Mouse (Mus musculus) forebrain, embryonic 14.5 days (tissue): ENCODE results near the gene Il17rc. TPM values are rescaled to one million over a fixed set of nuclear protein-coding genes. Genes with fewer than 3 reads are reported as not detected.

Experiments
- ATAC-seq: fragments of 200-750 bp; cut with Nextera tagmentation; 2 replicates; pipeline ENCODE4 v1.8.0; 2017; ENCODE audit warnings: mild to moderate bottlenecking, moderate library complexity
- DNase-seq: peaks from one replicate; pipeline ENCODE4 v3.0.0-alpha.2; 2015; ENCODE audit warnings: low spot score
- H3K27ac ChIP-seq: fragments of 300-500 bp; sonication (generic); 2 replicates; pipeline ENCODE4 v1.5.1; 2014; ENCODE audit warnings: low read depth, mild to moderate bottlenecking, control low read depth, low read length, moderate library complexity
- H3K27me3 ChIP-seq: fragments of 300-500 bp; sonication (generic); replicated peaks from 2 replicates; pipeline ENCODE4 v1.6.1; 2014; ENCODE audit warnings: low read length, control low read depth, mixed read lengths; ENCODE audit not compliant: control insufficient read depth, insufficient read depth
- H3K36me3 ChIP-seq: fragments of 300-500 bp; sonication (generic); 2 replicates; pipeline ENCODE4 v1.6.1; 2014; ENCODE audit warnings: low read length, control low read depth; ENCODE audit not compliant: control insufficient read depth, insufficient read depth
- H3K4me1 ChIP-seq: fragments of 300-500 bp; sonication (generic); 2 replicates; pipeline ENCODE4 v1.6.1; 2014; ENCODE audit warnings: antibody characterized with exemption, low read length, control low read depth; ENCODE audit not compliant: control insufficient read depth, insufficient read depth
- H3K4me2 ChIP-seq: fragments of 300-500 bp; sonication (generic); 2 replicates; pipeline ENCODE4 v1.6.1; 2014; ENCODE audit warnings: mild to moderate bottlenecking, control low read depth, low read length
- H3K4me3 ChIP-seq: fragments of 300-500 bp; sonication (generic); 2 replicates; pipeline ENCODE4 v1.5.1; 2014; ENCODE audit warnings: low read depth, low read length, control low read depth
- H3K9ac ChIP-seq: fragments of 300-500 bp; sonication (generic); 2 replicates; pipeline ENCODE4 v1.6.1; 2014; ENCODE audit warnings: mild to moderate bottlenecking, low read length, control low read depth, moderate library complexity
- H3K9me3 ChIP-seq: fragments of 300-500 bp; sonication (generic); replicated peaks from 2 replicates; pipeline ENCODE4 v1.6.1; 2016; ENCODE audit warnings: low read length, control low read depth, mixed read lengths; ENCODE audit not compliant: control insufficient read depth
- WGBS: fragments of 180-500 bp; shearing (Covaris S2); extraction: QIAGEN DNeasy Blood & Tissue Kit; methylation state at CpG from one replicate; pipeline ENCODE4 v1.1.7; 2014; 5-methylcytosine and 5-hydroxymethylcytosine counted together
- polyA plus RNA-seq: library from polyadenylated mRNA; unstranded; fragments of >200 nt; fragmentation: Nextera tagmentation; extraction: Ambion mirVana; gene quantifications from 2 replicates; pipeline ENCODE4 v1.2.1, GENCODE M21; 2014

The Il17rc gene
- polyA plus RNA-seq, 1 experiment from 2014 or later = 1.3 TPM

GRCm38 (mm10) chr6:113433661-113434060 is 37.6 kb upstream of the Il17rc start:
- 66% methylated on average over 3 of the region's 3 CpGs for WGBS
- no peaks in the 10 kb centered on the region for H3K4me1 ChIP-seq
- no peaks in the 10 kb centered on the region for H3K9me3 ChIP-seq
- ATAC-seq (no peak), DNase-seq (no peak)
- H3K4me2 ChIP-seq = no peak overlapping the region
- H3K4me3 ChIP-seq = no peak overlapping the region
- H3K27ac ChIP-seq = no peak overlapping the region
- H3K9ac ChIP-seq = no peak overlapping the region
- H3K36me3 ChIP-seq = no peaks in the 10 kb centered on the region
- no peaks in the 10 kb centered on the region for H3K27me3 ChIP-seq

- H3K27me3 ChIP-seq = no peaks in the 10 kb centered on the region
- WGBS = 78% methylated on average over 7 of the region's 7 CpGs
These were observed 36.5 kb upstream of the Il17rc start for GRCm38 (mm10) chr6:113434691-113435090.

GRCm38 (mm10) chr6:113435664-113436205 is 35.5 kb upstream of the Il17rc start, which contains the start of gene Cidec:
Gene Cidec (minus strand): TSS chr6:113435760.
- no peak within 1 kb of the TSS for H3K27ac ChIP-seq
- H3K4me3 ChIP-seq = no peak within 1 kb of the TSS
- no peaks in the 10 kb centered on the region for H3K4me1 ChIP-seq
- ATAC-seq (no peak), DNase-seq (no peak)
- WGBS = 74% methylated on average over 9 of the region's 9 CpGs
- no peak within 1 kb of the TSS for H3K9ac ChIP-seq
- no peaks in the 10 kb centered on the region for H3K9me3 ChIP-seq
- H3K4me2 ChIP-seq = no peak within 1 kb of the TSS
- no peaks in the 10 kb centered on the region for H3K36me3 ChIP-seq
- no peaks in the 10 kb centered on the region for H3K27me3 ChIP-seq

More at GRCm38 (mm10) chr6:113434691-113435090, 36.5 kb upstream of the Il17rc start:
- DNase-seq = no peak
- Histone ChIP-seq H3K4me3 (no peak overlapping the region), H3K9ac (no peak overlapping the region), H3K27ac (no peak overlapping the region), H3K36me3 (no peaks in the 10 kb centered on the region), H3K9me3 (no peaks in the 10 kb centered on the region), H3K4me1 (no peaks in the 10 kb centered on the region), H3K4me2 (no peak overlapping the region)
- ATAC-seq = no peak

DNA sequence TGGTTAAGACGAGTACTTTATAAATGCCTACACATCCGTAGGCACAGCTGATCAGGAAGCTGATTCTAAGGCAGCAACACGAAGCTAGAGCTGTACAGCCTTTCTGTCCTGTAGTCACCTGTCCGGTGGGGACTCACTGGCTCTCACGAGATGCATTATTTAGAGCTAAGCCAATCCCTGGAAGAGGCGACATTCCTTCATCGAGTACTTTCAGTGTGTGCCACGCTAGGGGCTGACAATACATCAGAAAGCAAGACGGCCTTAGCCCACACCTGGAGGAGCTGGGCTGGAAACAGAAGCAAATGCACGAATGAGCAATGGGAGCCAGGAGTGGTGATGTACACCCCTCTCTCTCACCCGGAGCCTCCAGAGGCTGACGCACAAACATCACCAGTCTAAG is 34.1 kb upstream of the Il17rc start:
- DNase-seq = no peak
- H3K4me1 ChIP-seq = no peaks in the 10 kb centered on the region
- H3K27ac ChIP-seq = no peak overlapping the region
- H3K4me3 ChIP-seq = no peak overlapping the region
- H3K36me3 ChIP-seq = no peaks in the 10 kb centered on the region
- H3K4me2 ChIP-seq = no peak overlapping the region
- H3K27me3 ChIP-seq = no peaks in the 10 kb centered on the region
- no peaks in the 10 kb centered on the region for H3K9me3 ChIP-seq
- ATAC-seq = no peak
- WGBS = 81% methylated on average over 12 of the region's 12 CpGs
- no peak overlapping the region for H3K9ac ChIP-seq

DNA sequence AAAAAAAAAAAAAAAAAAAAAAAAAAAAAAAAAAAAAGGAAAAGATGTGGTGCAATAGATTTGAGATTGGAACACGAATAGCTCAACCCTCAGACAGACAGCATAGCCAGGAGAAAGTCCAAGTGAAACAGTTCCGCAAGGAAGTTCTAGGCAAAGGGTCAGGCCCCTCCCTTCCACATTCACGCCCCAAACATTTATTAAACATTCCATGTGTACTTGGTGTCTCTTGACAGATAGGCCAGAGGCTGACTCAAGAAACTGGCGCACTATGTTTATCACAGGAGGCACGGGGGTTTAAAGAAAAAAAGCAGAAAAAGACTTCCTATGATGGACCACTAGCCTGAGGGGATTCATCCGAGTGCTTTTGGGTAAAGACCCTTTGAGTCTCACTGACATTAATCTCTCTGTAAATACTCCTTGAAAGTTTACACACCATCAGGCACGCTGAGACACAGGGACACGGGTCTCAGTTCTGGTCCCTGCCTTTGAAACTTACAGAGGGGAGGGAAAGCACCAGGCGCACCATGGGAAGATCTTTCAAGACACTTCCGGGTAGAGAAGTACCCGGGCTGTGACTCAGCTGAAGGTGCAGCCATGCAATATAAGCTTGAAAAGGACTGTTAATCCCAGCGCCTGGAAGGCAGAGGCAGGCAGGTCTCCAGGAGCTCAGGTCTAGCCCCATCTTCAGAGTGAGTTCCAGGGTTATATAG is 32.4 kb upstream of the Il17rc start:
- Histone ChIP-seq H3K36me3 (no peaks in the 10 kb centered on the region), H3K9me3 (no peaks in the 10 kb centered on the region), H3K9ac (no peak overlapping the region), H3K27me3 (no peaks in the 10 kb centered on the region), H3K27ac (no peak overlapping the region), H3K4me1 (0 out of 2 replicates have a peak, but pooled peaks cover 7% of the 10 kb centered on the region), H3K4me2 (no peak overlapping the region), H3K4me3 (no peak overlapping the region)
- ATAC-seq = no peak
- 68% methylated on average over 12 of the region's 12 CpGs for WGBS
- DNase-seq = no peak

GRCm38 (mm10) chr6:113440686-113441085 is 30.5 kb upstream of the Il17rc start:
- Histone ChIP-seq H3K36me3 (no peaks in the 10 kb centered on the region), H3K4me1 (0 out of 2 replicates have a peak, but pooled peaks cover 7% of the 10 kb centered on the region), H3K4me3 (no peak overlapping the region), H3K9ac (no peak overlapping the region), H3K9me3 (no peaks in the 10 kb centered on the region), H3K4me2 (no peak overlapping the region), H3K27ac (no peak overlapping the region), H3K27me3 (no peaks in the 10 kb centered on the region)
- WGBS = 86% methylated on average over 3 of the region's 3 CpGs
- ATAC-seq (no peak), DNase-seq (no peak)

GRCm38 (mm10) chr6:113441147-113441680 is 30.0 kb upstream of the Il17rc start:
- Histone ChIP-seq H3K4me3 (no peak overlapping the region), H3K4me1 (0 out of 2 replicates have a peak, but pooled peaks cover 7% of the 10 kb centered on the region), H3K9ac (no peak overlapping the region), H3K36me3 (no peaks in the 10 kb centered on the region), H3K9me3 (no peaks in the 10 kb centered on the region), H3K27ac (no peak overlapping the region), H3K4me2 (no peak overlapping the region), H3K27me3 (no peaks in the 10 kb centered on the region)
- peak; percentile 84 for DNase-seq
- ATAC-seq = peak; percentile 49; the same call in 1 of the 2 replicates
- WGBS = 55% methylated on average over 7 of the region's 7 CpGs

GRCm38 (mm10) chr6:113442087-113442441 is 29.2 kb upstream of the Il17rc start:
- H3K9me3 ChIP-seq = no peaks in the 10 kb centered on the region
- peak overlapping the region; percentile 90 for H3K9ac ChIP-seq
- DNase-seq = no peak
- peaks cover 3% of the 10 kb centered on the region for H3K36me3 ChIP-seq
- WGBS = 42% methylated on average over 9 of the region's 9 CpGs
- H3K4me1 ChIP-seq = 0 out of 2 replicates have a peak, but pooled peaks cover 7% of the 10 kb centered on the region
- no peaks in the 10 kb centered on the region for H3K27me3 ChIP-seq
- peak overlapping the region; percentile 79 for H3K4me2 ChIP-seq
- H3K4me3 ChIP-seq = peak overlapping the region; percentile 92
- ATAC-seq = peak; percentile 24
- H3K27ac ChIP-seq = 0 out of 2 replicates have a peak overlapping the region, but pooled peaks have one; percentile 31
